Mouse (Mus musculus) brain, embryonic 14.5 days (tissue): ENCODE data around the gene Slc19a1. TPM values are rescaled to one million over a fixed set of nuclear protein-coding genes. Genes with fewer than 3 reads are reported as not detected.

Source experiments
- DNase-seq: peaks from one replicate; pipeline ENCODE4 v3.0.0-alpha.2; 2011; ENCODE audit warnings: low read depth
- CTCF ChIP-seq: fragments of 200-500 bp; IDR thresholded peaks from 2 replicates; pipeline ENCODE4 v1.5.1; 2012; ENCODE audit warnings: inconsistent platforms, mild to moderate bottlenecking, moderate library complexity, borderline replicate concordance; ENCODE audit not compliant: insufficient read depth, insufficient read length; ENCODE audit errors: extremely low read depth
- POLR2A ChIP-seq: fragments of 200-500 bp; IDR thresholded peaks from 2 replicates; pipeline ENCODE4 v1.6.1; 2012; ENCODE audit warnings: mild to moderate bottlenecking, inconsistent platforms, borderline replicate concordance; ENCODE audit not compliant: poor library complexity, insufficient read depth, insufficient read length, severe bottlenecking; ENCODE audit errors: extremely low read depth
- polyA plus RNA-seq: library from polyadenylated mRNA; depleted of rRNA; stranded (reverse); fragments of >200 nt; gene quantifications from 2 replicates; pipeline ENCODE4 v1.2.3, GENCODE M21; 2012; rRNA removed

The Slc19a1 gene
- polyA plus RNA-seq: 67.3 and 79.2 TPM in 2 replicates

DNA sequence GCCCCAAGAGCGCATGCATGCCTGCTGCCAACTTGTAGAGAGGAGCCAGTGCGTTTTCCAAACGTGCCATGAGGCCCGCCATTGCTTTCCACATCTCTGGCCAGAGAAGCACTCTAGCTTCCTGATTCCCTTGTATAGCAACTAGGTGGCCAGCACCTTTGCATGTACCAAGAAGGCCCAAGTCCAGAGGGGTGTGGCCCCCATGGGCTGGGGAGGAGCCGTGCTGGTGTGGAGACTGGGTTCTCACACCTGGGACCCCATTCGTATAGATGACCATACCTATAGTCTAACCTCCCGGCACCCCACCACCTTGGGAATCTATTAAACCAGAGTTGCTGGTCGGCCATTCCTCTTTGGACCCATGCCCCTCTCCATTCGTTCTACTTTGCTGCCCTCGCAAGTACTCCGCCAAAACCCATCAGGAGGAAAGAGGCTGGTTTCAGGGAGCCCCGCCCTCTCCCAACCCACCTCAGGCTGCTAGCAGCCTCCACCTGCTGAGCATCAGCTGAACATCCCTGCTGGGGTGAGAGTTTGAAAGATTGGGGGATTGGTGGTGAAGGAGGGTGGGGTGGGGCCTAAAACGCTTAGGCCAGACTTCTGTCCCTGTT lies at the start of gene Slc19a1:
Gene Slc19a1 (plus strand): TSS at position 474 of the 608 bp plus-strand sequence.
- no peak for DNase-seq
- no peak for TF ChIP-seq POLR2A
- no peak for TF ChIP-seq CTCF

DNA sequence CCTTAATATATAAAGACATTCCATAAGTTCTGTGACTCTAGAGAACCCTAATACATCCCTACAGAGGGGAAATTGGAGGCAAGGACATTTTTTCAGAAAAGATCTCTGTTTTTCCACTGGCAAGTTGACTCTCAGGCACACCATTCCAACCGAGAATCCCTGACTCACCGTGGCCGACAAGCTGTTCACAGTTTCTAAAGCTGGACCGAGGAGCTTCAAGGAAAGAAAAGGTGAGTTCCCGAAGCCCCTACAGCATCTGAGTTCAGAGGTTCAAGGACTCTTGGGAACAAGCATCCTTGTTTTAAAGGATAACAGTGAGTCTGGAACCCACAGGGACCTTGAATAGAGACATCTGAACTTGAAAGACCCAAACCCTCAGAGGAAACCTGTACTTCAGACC lies 43.5 kb upstream of the Slc19a1 start:
- no peak for TF ChIP-seq POLR2A
- TF ChIP-seq CTCF: no peak
- DNase-seq: no peak

- no peak for DNase-seq
- TF ChIP-seq CTCF (no peak), POLR2A (no peak)
Observed at GRCm38 (mm10) chr10:76992456-76992855, 39.6 kb upstream of the Slc19a1 start.

- TF ChIP-seq CTCF (no peak), POLR2A (no peak)
- DNase-seq: peak; percentile 53
Observed at GRCm38 (mm10) chr10:76997759-76998513, 34.1 kb upstream of the Slc19a1 start.

- DNase-seq: no peak
- TF ChIP-seq CTCF: no peak
- TF ChIP-seq POLR2A: no peak
Observed at GRCm38 (mm10) chr10:77004936-77005335, 27.1 kb upstream of the Slc19a1 start.

- no peak for TF ChIP-seq POLR2A
- no peak for TF ChIP-seq CTCF
- peak; percentile 30 for DNase-seq
Observed at GRCm38 (mm10) chr10:77007433-77008108, 24.5 kb upstream of the Slc19a1 start.

DNA sequence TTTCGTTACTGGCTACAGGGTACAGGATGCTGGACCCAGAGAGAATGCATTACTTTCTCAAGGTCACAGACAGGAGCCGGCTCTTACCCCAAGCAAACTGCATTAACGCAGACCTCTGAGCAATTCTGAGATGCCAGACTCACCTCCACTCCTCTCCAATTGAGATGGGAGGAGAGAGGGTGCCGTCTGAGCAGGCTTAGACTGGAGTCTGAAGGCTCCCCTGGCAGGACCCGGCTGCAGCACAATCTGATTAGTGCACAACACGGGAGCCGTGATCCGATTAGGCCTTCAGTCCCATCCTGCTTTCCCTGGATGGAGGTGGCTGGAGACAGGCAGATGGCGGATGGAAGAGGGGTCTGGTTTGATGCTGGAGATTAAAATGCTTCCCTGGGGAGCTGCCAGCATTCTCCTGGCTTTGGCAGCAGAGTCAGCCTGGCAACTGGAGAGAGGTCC lies 23.9 kb upstream of the Slc19a1 start:
- no peak for TF ChIP-seq POLR2A
- no peak for TF ChIP-seq CTCF
- DNase-seq: peak; percentile 85

DNA sequence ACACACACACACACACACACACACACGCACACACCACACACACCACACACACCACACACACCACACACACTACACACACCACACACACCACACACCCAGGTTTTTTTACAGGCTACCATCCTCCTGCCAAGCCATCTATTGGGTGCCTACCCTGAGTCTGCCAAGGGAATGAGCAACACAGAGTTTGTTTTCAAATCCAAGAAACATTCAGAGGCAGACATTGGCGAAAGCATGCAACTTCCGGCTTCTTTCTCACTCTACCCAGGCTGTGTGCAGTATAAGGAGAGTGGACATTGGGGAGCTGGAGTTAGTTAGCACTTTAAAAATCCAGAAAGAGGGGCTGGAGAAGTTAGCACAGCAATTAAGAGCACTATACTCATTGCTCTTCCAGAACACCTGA lies 23.3 kb upstream of the Slc19a1 start:
- peak; percentile 26 for DNase-seq
- TF ChIP-seq CTCF (no peak), POLR2A (no peak)

DNA sequence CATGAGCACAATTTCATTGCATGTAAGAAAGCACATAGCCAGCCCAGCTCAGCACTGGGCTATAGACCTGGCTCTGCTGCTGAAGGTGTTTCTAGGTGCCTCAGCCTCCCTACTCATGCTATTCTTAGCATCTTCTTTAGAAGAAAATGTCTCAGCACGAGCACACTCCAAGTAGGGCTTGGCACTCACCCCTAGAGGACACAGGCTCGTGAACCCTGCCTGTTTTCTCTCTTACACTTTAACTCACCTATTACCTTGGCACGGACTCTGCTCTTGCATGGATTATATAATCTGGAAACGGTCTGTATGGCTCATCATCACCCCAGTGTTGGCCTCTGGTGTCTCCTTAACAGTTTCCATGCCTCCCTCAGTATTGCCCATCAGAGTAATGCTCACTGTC lies 20.4 kb upstream of the Slc19a1 start:
- no peak for TF ChIP-seq CTCF
- no peak for TF ChIP-seq POLR2A
- no peak for DNase-seq

DNA sequence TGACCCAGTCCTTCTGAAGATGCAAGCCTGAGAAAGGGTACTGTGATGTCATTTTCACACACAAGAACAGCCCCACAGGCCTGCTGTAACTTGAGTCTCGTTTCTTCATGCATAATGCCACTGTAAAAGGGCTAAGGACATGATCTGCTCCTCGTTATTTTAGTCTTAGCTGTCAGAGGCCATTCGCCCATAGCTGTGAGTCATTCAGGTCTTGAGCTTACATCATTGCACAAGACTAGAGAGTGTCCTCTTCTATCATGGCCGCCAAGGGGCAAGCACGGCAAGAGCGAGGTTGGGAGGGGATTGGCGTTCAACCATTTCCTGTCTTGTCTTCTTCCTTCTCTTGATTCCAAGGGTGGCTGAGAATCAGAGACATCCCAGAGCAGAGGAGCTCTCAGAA lies 16.0 kb upstream of the Slc19a1 start:
- TF ChIP-seq CTCF: no peak
- TF ChIP-seq POLR2A: no peak
- no peak for DNase-seq

DNA sequence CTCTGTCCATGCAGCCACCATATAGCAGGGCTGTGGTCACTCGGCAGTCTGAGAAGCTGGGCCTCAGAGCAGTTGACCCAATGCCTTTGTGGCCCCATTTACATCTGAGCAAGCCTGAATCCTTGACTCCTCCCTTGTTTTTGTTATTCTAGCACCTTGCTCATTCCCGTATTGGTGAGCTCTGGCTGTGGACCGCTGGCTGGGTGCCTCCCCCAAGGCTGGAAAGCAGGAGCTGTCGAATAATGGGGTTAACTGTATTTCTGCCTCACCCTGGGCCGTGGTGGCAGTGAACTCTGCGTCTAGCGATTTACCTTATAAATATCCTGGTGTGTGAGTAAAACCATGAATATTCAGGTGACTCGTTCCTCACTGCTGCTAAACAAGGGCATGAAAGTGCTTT lies 15.5 kb upstream of the Slc19a1 start:
- DNase-seq: no peak
- no peak for TF ChIP-seq POLR2A
- no peak for TF ChIP-seq CTCF

GRCm38 (mm10) chr10:77017061-77017460 lies 15.0 kb upstream of the Slc19a1 start:
- no peak for DNase-seq
- TF ChIP-seq CTCF (no peak), POLR2A (no peak)

DNA sequence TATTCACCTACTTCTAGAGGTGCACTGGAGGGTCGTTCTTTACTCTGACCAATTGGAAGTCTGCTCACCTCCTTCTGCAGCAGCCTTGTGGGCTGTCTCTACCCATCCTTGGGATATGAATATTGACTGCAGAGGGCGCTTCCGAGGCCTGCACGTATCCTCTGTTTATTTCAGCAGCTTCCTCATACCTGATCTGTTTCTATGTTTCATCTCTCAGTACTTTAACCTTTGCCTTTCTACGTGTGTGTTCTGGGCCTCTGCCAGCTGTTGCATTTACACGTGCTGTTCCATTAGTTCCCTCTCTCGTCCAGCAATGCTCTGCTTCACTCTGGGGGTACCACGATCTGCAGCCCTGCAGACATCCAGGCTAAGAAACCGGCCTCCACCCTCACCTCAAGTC lies 14.4 kb upstream of the Slc19a1 start:
- DNase-seq: no peak
- TF ChIP-seq POLR2A: no peak
- no peak for TF ChIP-seq CTCF
